Mouse (Mus musculus) forebrain, embryonic 13.5 days (tissue): ENCODE measurements around the gene H1f0. TPM values are rescaled to one million over a fixed set of nuclear protein-coding genes. Genes with fewer than 3 reads are reported as not detected.
"Not testable (repeated sequence)": the region's sequence is repeated elsewhere in the genome, so short reads cannot be mapped to it uniquely, and the experiment has no call there.

Experiments used
- ATAC-seq: fragments of 200-750 bp; cut with Nextera tagmentation; 2 replicates; pipeline ENCODE4 v1.8.0; 2017
- H3K27ac ChIP-seq: fragments of 300-500 bp; sonication (generic); 2 replicates; pipeline ENCODE4 v1.5.1; 2015; ENCODE audit warnings: inconsistent platforms, mild to moderate bottlenecking, moderate library complexity
- H3K27me3 ChIP-seq: fragments of 300-500 bp; sonication (generic); 2 replicates; pipeline ENCODE4 v1.6.1; 2015; ENCODE audit warnings: mild to moderate bottlenecking, inconsistent platforms
- H3K36me3 ChIP-seq: fragments of 300-500 bp; sonication (generic); 2 replicates; pipeline ENCODE4 v1.6.1; 2015; ENCODE audit warnings: mild to moderate bottlenecking, inconsistent platforms; ENCODE audit not compliant: poor library complexity, severe bottlenecking
- H3K4me1 ChIP-seq: fragments of 300-500 bp; sonication (generic); 2 replicates; pipeline ENCODE4 v1.6.1; 2015; ENCODE audit warnings: inconsistent platforms
- H3K4me2 ChIP-seq: fragments of 300-500 bp; sonication (generic); 2 replicates; pipeline ENCODE4 v1.6.1; 2015; ENCODE audit warnings: inconsistent platforms, mild to moderate bottlenecking, moderate library complexity
- H3K4me3 ChIP-seq: fragments of 300-500 bp; sonication (generic); 2 replicates; pipeline ENCODE4 v1.5.1; 2015; ENCODE audit warnings: mild to moderate bottlenecking, inconsistent platforms
- H3K9ac ChIP-seq: fragments of 300-500 bp; sonication (generic); 2 replicates; pipeline ENCODE4 v1.6.1; 2015; ENCODE audit warnings: mild to moderate bottlenecking, inconsistent platforms
- H3K9me3 ChIP-seq: fragments of 300-500 bp; sonication (generic); replicated peaks from 2 replicates; pipeline ENCODE4 v1.6.1; 2016; ENCODE audit warnings: inconsistent platforms
- WGBS: fragments of 180-500 bp; shearing (Covaris S2); methylation state at CpG from one replicate; pipeline ENCODE4 v1.1.7; 2015; 5-methylcytosine and 5-hydroxymethylcytosine counted together
- polyA plus RNA-seq: library from polyadenylated mRNA; unstranded; fragments of >200 nt; fragmentation: Nextera tagmentation; extraction: Ambion mirVana; gene quantifications from 2 replicates; pipeline ENCODE4 v1.2.1, GENCODE M21; 2015

The H1f0 gene
- polyA plus RNA-seq, 1 experiment from 2014 or later: 569 TPM

- H3K4me1 ChIP-seq: peaks cover 52% of the 10 kb centered on the region
- peak overlapping the region; percentile 97 for H3K4me2 ChIP-seq
- H3K9ac ChIP-seq: peak overlapping the region; percentile 98
- H3K27ac ChIP-seq: peak overlapping the region; percentile 97
- no peaks in the 10 kb centered on the region for H3K36me3 ChIP-seq
- ATAC-seq: peak; percentile 20; the same call in 1 of the 2 replicates
- peak overlapping the region; percentile 73 for H3K4me3 ChIP-seq
- H3K27me3 ChIP-seq: no peaks in the 10 kb centered on the region
- H3K9me3 ChIP-seq: no peaks in the 10 kb centered on the region
- 7% methylated on average over 38 of the region's 46 CpGs for WGBS
These were observed 702 bp upstream of the H1f0 start for GRCm38 (mm10) chr15:79027291-79028205.

- Histone ChIP-seq H3K4me1 (peaks cover 54% of the 10 kb centered on the region), H3K27ac (peak overlapping the region; percentile 97), H3K9me3 (no peaks in the 10 kb centered on the region), H3K36me3 (no peaks in the 10 kb centered on the region), H3K27me3 (no peaks in the 10 kb centered on the region), H3K4me3 (peak overlapping the region; percentile 73), H3K4me2 (peak overlapping the region; percentile 97), H3K9ac (peak overlapping the region; percentile 98)
- WGBS: 23% methylated on average over 16 of the region's 16 CpGs
- ATAC-seq: no peak
These were observed 704 bp downstream of the H1f0 start for GRCm38 (mm10) chr15:79028823-79029484.

- 6% methylated on average over 11 of the region's 11 CpGs for WGBS
- Histone ChIP-seq H3K27ac (peak overlapping the region; percentile 75), H3K4me3 (peak overlapping the region; percentile 73), H3K9ac (peak overlapping the region; percentile 98), H3K27me3 (no peaks in the 10 kb centered on the region), H3K4me1 (peaks cover 54% of the 10 kb centered on the region), H3K36me3 (no peaks in the 10 kb centered on the region), H3K4me2 (peak overlapping the region; percentile 97), H3K9me3 (no peaks in the 10 kb centered on the region)
- ATAC-seq: no peak
These were observed 1.4 kb downstream of the H1f0 start for GRCm38 (mm10) chr15:79029519-79030241.

- Histone ChIP-seq H3K9me3 (no peaks in the 10 kb centered on the region), H3K9ac (peak overlapping the region; percentile 98), H3K4me2 (peak overlapping the region; percentile 97), H3K27ac (peak overlapping the region; percentile 75), H3K36me3 (peaks cover 7% of the 10 kb centered on the region), H3K4me1 (peaks cover 47% of the 10 kb centered on the region), H3K27me3 (no peaks in the 10 kb centered on the region), H3K4me3 (peak overlapping the region; percentile 73)
- ATAC-seq: peak; percentile 77
- WGBS: 1% methylated on average over 52 of the region's 52 CpGs
These were observed 2.5 kb downstream of the H1f0 start for GRCm38 (mm10) chr15:79030551-79031435.

- not testable (repeated sequence) for H3K4me3 ChIP-seq, H3K27ac ChIP-seq, ATAC-seq, H3K9ac ChIP-seq, H3K27me3 ChIP-seq, H3K9me3 ChIP-seq
- Histone ChIP-seq H3K36me3 (peaks cover 17% of the 10 kb centered on the region), H3K4me2 (peak overlapping the region; percentile 97), H3K4me1 (peaks cover 38% of the 10 kb centered on the region)
- 87% methylated on average over 5 of the region's 5 CpGs for WGBS
These were observed 3.7 kb downstream of the H1f0 start for GRCm38 (mm10) chr15:79031908-79032307.

GRCm38 (mm10) chr15:79037913-79038328 is 9.7 kb downstream of the H1f0 start:
- ATAC-seq: no peak
- H3K27ac ChIP-seq: no peak overlapping the region
- H3K27me3 ChIP-seq: peaks cover 36% of the 10 kb centered on the region
- 11% methylated on average over 14 of the region's 14 CpGs for WGBS
- H3K4me2 ChIP-seq: peak overlapping the region; percentile 34
- peaks cover 22% of the 10 kb centered on the region for H3K36me3 ChIP-seq
- H3K9me3 ChIP-seq: no peaks in the 10 kb centered on the region
- H3K4me3 ChIP-seq: no peak overlapping the region
- peaks cover 20% of the 10 kb centered on the region for H3K4me1 ChIP-seq
- peak overlapping the region; percentile 35; the same call in 1 of the 2 replicates for H3K9ac ChIP-seq

- no peak overlapping the region for H3K4me2 ChIP-seq
- H3K27ac ChIP-seq: no peak overlapping the region
- peaks cover 22% of the 10 kb centered on the region for H3K36me3 ChIP-seq
- peaks cover 24% of the 10 kb centered on the region for H3K4me1 ChIP-seq
- WGBS: 69% methylated on average over 10 of the region's 10 CpGs
- H3K9me3 ChIP-seq: no peaks in the 10 kb centered on the region
- H3K27me3 ChIP-seq: peaks cover 40% of the 10 kb centered on the region
- H3K4me3 ChIP-seq: no peak overlapping the region
- H3K9ac ChIP-seq: no peak overlapping the region
- no peak for ATAC-seq
These were observed 10.1 kb downstream of the H1f0 start for GRCm38 (mm10) chr15:79038331-79038730.

- Histone ChIP-seq H3K9ac (no peak overlapping the region), H3K4me3 (no peak overlapping the region), H3K4me2 (no peak overlapping the region), H3K27me3 (peaks cover 45% of the 10 kb centered on the region), H3K27ac (no peak overlapping the region), H3K9me3 (no peaks in the 10 kb centered on the region), H3K36me3 (peaks cover 22% of the 10 kb centered on the region), H3K4me1 (peaks cover 24% of the 10 kb centered on the region)
- peak; percentile 62; the same call in 1 of the 2 replicates for ATAC-seq
- 23% methylated on average over 7 of the region's 7 CpGs for WGBS
These were observed 10.6 kb downstream of the H1f0 start for GRCm38 (mm10) chr15:79038853-79039252.

- H3K4me1 ChIP-seq: peaks cover 31% of the 10 kb centered on the region
- H3K4me3 ChIP-seq: 0 out of 2 replicates have a peak overlapping the region, but pooled peaks have one; percentile 13
- no peak for ATAC-seq
- H3K4me2 ChIP-seq: peak overlapping the region; percentile 44
- peaks cover 15% of the 10 kb centered on the region for H3K36me3 ChIP-seq
- peaks cover 60% of the 10 kb centered on the region for H3K27me3 ChIP-seq
- peak overlapping the region; percentile 30; the same call in 1 of the 2 replicates for H3K9ac ChIP-seq
- 23% methylated on average over 24 of the region's 24 CpGs for WGBS
- H3K9me3 ChIP-seq: no peaks in the 10 kb centered on the region
- no peak overlapping the region for H3K27ac ChIP-seq
These were observed 12.5 kb downstream of the H1f0 start for GRCm38 (mm10) chr15:79040501-79041416.

- Histone ChIP-seq H3K9me3 (no peaks in the 10 kb centered on the region), H3K36me3 (peaks cover 8% of the 10 kb centered on the region; the same call in 1 of the 2 replicates), H3K4me2 (peak within 1 kb of the TSS; percentile 80), H3K9ac (peak within 1 kb of the TSS; percentile 55), H3K4me3 (peak within 1 kb of the TSS; percentile 53), H3K27me3 (peaks cover 62% of the 10 kb centered on the region), H3K27ac (no peak within 1 kb of the TSS), H3K4me1 (peaks cover 31% of the 10 kb centered on the region)
- WGBS: 73% methylated on average over 6 of the region's 6 CpGs
- no peak for ATAC-seq
These were observed 13.3 kb downstream of the H1f0 start, which contains the start of gene Galr3 for GRCm38 (mm10) chr15:79041585-79041984. TSS of gene Galr3 (plus strand) at chr15:79041885.
